Mouse (Mus musculus) erythroblast, embryonic 14.5 days (primary cell): ENCODE data around the gene Pilra.

Experiments used
- GATA1 ChIP-seq: IDR thresholded peaks from 2 replicates; pipeline ENCODE4 v1.6.1; 2012; ENCODE audit warnings: low read length, inconsistent platforms, mixed read lengths
- TAL1 ChIP-seq: IDR thresholded peaks from 3 replicates; pipeline ENCODE4 v1.6.1; 2012; ENCODE audit warnings: low read length, inconsistent platforms, mixed read lengths

GRCm38 (mm10) chr5:137787151-137787928, 48.7 kb downstream of the Pilra start, which contains the start of the genes Mepce and Zcwpw1:
- TF ChIP-seq GATA1 (no peak), TAL1 (no peak)
